Mouse (Mus musculus): ENCODE data around the gene Adcy7.

Adcy7 gene

DNA sequence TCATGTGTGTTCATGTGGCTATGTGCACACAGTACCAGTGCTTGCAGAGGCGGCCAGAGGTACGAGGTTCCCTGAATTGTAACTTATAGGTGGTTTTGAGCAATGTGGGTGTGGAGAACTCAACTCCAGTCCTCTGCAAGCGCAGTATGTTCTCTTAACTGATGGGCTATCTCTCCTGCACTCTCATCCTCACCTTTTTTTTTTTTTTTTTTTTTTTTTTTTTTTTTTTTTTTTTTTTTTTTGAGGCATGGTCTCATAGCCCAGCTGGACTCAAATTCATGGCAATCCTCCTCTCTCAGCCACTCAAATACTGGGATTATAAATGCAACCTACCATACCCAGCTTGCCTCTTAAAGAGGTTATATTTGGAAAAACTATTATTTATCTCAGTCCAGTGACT is 58.6 kb downstream of the Adcy7 start:
- no peak for DNase-seq (ENCODE audit: low read depth, low spot score)

DNA sequence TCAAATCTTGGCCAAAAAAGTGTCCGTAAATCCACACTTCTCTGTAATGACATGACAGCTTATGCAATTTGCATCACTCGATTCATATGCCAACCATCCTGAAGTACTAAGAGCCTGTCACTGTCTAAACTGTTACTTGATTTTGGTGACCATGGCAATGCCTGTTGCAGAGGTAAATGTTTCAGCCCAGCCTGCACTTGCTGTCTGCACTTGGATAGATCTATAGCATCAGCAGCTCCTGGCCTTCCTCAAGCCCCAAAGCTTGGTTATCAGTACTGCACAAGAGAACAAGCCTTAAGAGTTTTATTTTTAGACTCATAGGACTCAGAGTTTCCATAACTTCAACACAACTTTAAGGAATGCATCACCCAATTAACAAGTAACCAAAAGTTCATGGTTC is 62.2 kb downstream of the Adcy7 start:
- DNase-seq (ENCODE audit: low read depth, low spot score), result no peak

DNA sequence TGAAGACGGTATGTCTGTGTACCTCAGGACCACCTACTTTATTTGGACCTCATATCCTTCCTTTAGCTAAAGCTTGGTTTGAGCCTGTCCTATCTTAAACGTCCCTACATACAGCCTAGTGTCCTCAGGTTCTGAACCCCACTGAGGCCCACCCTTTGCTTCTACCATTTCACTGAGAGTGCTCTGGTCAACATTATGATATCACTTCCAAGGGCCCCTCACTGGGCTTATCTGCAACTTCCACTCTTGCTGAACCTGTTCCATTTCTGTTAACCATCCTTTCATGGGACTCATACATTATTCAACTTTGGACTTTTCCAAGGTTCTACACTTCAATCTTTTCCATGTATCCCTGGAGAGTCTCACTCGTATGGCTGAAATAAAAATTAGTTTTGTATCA is 62.8 kb downstream of the Adcy7 start:
- DNase-seq (ENCODE audit: low read depth, low spot score), result no peak

DNA sequence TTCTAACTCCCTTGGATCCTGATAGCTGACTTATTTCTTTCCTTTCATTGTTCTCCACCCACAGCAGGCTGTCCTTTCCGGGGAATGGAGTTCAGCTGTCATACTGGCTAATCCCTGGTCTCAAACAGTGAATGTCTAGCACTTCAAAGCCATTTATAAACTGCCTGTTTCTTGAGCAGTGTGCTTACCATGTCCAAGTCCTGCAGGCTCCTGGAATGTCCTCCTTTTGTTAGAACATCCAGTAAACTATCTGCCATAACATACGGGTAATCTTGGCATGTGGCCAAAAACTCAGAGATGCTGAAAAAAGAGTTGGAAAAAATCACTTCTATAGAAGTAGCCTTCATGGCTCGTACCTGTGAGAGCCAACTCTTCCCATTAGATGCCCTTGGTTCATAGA is 67.0 kb downstream of the Adcy7 start:
- DNase-seq (ENCODE audit: low read depth, low spot score), result peak; percentile 73

- no peak for DNase-seq (ENCODE audit: low read depth, low spot score)
Measured at GRCm38 (mm10) chr8:88339887-88340695, 67.9 kb downstream of the Adcy7 start.

- no peak for DNase-seq (ENCODE audit: low read depth, low spot score)
Measured at GRCm38 (mm10) chr8:88342026-88342425, 69.8 kb downstream of the Adcy7 start.

- DNase-seq (ENCODE audit: low read depth, low spot score), result no peak
Measured at GRCm38 (mm10) chr8:88349046-88349445, 76.8 kb downstream of the Adcy7 start.

GRCm38 (mm10) chr8:88357226-88357933 is 85.2 kb downstream of the Adcy7 start:
- DNase-seq (ENCODE audit: low read depth, low spot score), result no peak

- DNase-seq (ENCODE audit: low read depth, low spot score), result no peak
Measured at GRCm38 (mm10) chr8:88357946-88358345, 85.7 kb downstream of the Adcy7 start.

DNA sequence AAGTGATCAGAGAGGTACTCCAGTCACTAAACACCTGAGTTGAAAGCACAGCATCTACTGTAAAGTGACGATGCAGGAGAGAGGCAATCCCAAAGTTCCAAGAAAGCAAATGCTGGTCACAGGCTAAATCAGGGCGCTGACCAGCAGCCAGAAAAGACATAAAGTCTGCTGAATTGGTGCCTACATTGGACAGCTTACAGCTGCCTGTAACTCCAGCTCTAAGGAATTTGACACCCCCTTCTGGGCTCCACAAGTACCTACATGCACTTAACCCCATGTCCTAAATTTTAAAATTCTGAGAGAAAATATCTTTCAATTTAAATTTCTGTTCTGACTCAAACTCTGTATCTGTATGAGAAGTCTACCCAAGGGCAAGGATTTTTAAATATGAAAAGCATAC is 87.8 kb downstream of the Adcy7 start:
- DNase-seq (ENCODE audit: low read depth, low spot score), result peak; percentile 45

GRCm38 (mm10) chr8:88361044-88361707 is 89.0 kb downstream of the Adcy7 start:
- peak; percentile 19 for DNase-seq (ENCODE audit: low read depth, low spot score)

- DNase-seq (ENCODE audit: low read depth, low spot score), result peak; percentile 90
Measured at GRCm38 (mm10) chr8:88361708-88362428, 89.7 kb downstream of the Adcy7 start, which contains the start of gene Brd7. Gene Brd7 (minus strand): TSS chr8:88362194.

DNA sequence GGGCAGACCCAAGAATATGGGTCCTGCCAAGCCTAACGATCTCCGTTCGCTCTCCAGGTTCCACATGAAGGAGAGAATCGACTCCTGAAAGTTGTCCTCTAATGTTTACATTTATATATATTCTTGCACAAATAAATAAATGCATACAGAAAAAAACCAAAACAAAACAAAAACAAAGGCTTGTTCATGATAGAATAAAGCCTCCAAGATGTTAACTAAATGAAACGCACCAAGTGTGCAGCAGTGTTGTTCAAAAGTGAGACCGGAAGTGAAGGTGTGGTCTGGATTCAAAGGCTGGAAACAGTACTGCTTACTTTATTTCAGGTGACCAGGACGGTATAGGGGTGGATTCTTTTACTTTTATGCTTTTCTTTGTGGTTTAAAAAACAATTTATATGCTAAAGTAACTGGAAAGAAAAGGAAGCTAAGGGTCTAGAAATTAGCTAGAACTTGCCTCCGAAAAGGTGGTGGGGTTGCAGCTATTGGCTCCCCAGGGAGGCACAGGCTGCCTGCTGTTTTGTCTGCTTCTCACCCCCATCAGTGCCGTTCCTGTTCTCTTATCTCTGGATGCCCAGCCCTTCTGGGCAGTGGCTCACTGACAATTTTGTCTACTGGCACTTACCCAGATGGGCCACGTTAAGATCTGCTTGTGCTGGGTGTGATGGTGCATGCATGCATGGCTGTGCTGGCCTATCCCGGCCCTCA is 90.4 kb downstream of the Adcy7 start:
- DNase-seq (ENCODE audit: low read depth, low spot score), result peak; percentile 22

GRCm38 (mm10) chr8:88369221-88369620 is 97.0 kb downstream of the Adcy7 start:
- DNase-seq (ENCODE audit: low read depth, low spot score), result peak; percentile 35

GRCm38 (mm10) chr8:88369805-88370204 is 97.6 kb downstream of the Adcy7 start:
- DNase-seq (ENCODE audit: low read depth, low spot score), result peak; percentile 17

- no peak for DNase-seq (ENCODE audit: low read depth, low spot score)
Measured at GRCm38 (mm10) chr8:88371522-88371921, 99.3 kb downstream of the Adcy7 start.

DNA sequence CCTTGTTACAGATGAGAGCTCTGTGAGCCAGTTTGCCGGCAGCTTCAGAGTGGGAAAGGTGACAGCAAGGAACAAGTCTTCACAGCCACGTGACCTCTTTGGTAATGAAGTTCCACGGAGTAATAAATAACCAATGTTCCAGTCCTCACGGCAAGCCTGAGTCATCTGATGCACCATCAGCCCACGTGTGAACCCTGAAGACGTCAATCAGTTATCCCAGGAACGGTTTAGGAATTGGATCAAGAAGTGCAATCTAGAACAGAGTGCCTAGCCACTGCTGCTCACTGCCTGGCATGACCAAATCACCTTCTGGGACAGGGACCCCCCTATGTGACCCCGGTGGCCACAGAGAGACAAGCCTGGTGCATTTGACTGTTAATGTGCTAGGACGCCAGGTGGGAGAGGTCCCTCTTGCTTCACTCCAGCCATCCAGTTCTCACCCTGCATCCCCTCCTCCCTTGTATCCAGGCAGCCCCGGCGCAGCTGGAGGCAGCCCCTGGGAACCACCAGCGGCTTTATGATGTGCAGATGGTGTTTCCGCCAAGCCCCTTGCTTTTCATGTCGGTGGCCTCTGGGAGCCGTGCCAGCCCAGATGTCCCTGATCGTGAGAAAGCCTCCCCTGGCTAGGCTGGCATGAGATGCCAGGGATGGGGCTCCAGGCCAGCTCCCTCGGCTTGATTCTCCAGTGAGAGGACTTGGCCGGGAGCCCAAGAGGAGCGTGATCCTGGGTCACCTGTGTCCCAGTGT is 104.8 kb downstream of the Adcy7 start:
- peak; percentile 62 for DNase-seq (ENCODE audit: low read depth, low spot score)
